Mouse (Mus musculus): ENCODE data around the gene Sh3pxd2b.

DNA sequence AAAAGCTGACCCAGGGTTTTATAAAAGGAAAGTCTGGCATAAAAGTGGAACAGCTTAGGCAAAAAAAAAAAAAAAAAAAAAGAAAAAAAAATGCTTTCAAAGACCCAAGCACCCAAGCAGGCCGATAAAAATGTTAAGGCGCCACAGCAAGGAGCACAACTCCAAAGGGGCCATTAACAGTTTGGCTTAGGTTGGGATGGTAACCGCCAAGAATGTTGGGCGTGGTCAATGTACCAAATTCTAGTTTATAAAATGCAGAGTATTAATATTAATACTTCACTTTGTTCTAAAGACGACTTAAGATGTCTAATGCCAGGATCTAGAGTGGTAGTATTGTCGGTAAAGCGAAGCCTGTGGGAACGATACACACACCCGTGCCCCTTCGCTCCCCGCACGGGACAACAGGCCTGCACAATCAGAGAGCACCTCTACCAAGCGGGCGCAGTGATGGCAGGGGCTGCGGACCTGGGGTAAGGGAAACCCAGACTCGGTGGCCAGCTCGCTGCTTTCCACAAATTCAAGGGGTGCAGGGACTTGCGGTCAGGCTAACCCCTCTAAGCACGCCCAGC lies 106.7 kb downstream of the Sh3pxd2b start:
- TF ChIP-seq POLR2A (IDR thresholded peaks at IDR 0.05; ENCODE audit: extremely low read depth, insufficient read depth, low read length) (no peak), CTCF (IDR thresholded peaks at IDR 0.05; ENCODE audit: extremely low read depth, insufficient read depth, low read length) (no peak)

All from cortical plate, adult 2 months (tissue).